Mouse (Mus musculus) heart, embryonic 10.5 days (tissue): ENCODE measurements at regions not wholly inside any gene's neighbourhood (a gene's known extent, or its start where the extent isn't known, plus 50 kb on each side); places are given as distances from the start of the nearest gene placed in this dataset.

Experiments used
- DNase-seq: peaks from one replicate; pipeline ENCODE4 v3.0.0-alpha.2; 2017; ENCODE audit warnings: low spot score
- H3K27ac ChIP-seq: fragments of 300-500 bp; sonication (generic); 2 replicates; pipeline ENCODE4 v1.5.1; 2016; ENCODE audit warnings: mild to moderate bottlenecking
- H3K27me3 ChIP-seq: fragments of 300-500 bp; sonication (generic); 2 replicates; pipeline ENCODE4 v1.6.1; 2016; ENCODE audit warnings: mild to moderate bottlenecking; ENCODE audit not compliant: poor library complexity, insufficient read depth, severe bottlenecking
- H3K36me3 ChIP-seq: fragments of 300-500 bp; sonication (generic); 2 replicates; pipeline ENCODE4 v1.6.1; 2016; ENCODE audit warnings: mild to moderate bottlenecking, moderate library complexity
- H3K4me1 ChIP-seq: fragments of 300-500 bp; sonication (generic); 2 replicates; pipeline ENCODE4 v1.6.1; 2016; ENCODE audit warnings: mild to moderate bottlenecking
- H3K4me3 ChIP-seq: fragments of 300-500 bp; sonication (generic); 2 replicates; pipeline ENCODE4 v1.5.1; 2016; ENCODE audit warnings: mild to moderate bottlenecking, moderate library complexity
- H3K9me3 ChIP-seq: fragments of 300-500 bp; sonication (generic); 2 replicates; pipeline ENCODE4 v1.6.1; 2016; ENCODE audit warnings: mild to moderate bottlenecking, moderate library complexity
- WGBS: fragments of 180-500 bp; shearing (Covaris S2); methylation state at CpG from one replicate; pipeline ENCODE4 v1.1.7; 2016; 5-methylcytosine and 5-hydroxymethylcytosine counted together

DNA sequence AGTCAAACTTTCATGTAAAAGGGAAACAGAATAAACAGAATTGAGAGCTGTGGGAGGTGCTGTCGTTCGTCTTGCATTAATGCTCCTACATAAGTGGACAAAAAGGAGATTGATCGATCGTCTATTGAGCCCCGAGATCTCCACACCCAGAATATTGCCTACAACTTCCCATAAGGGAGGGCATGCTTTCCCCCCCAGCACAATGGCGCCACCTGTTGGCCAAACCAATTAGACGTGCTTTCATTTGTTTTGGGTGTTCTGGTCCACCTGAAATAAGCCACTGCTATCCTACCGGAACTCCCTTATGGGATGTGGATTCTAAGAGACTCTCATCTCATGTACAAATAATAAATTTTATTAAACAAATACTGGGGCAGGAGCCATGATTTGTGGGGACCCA is 457.5 kb downstream of the Kcnj2 start:
- H3K4me1 ChIP-seq, result peaks cover 2% of the 10 kb centered on the region; the same call in 1 of the 2 replicates
- no peak overlapping the region for H3K27ac ChIP-seq
- H3K9me3 ChIP-seq, result no peaks in the 10 kb centered on the region
- 58% methylated on average over 8 of the region's 8 CpGs for WGBS
- H3K4me3 ChIP-seq, result no peak overlapping the region
- H3K36me3 ChIP-seq, result no peaks in the 10 kb centered on the region
- no peak for DNase-seq
- H3K27me3 ChIP-seq, result no peaks in the 10 kb centered on the region

DNA sequence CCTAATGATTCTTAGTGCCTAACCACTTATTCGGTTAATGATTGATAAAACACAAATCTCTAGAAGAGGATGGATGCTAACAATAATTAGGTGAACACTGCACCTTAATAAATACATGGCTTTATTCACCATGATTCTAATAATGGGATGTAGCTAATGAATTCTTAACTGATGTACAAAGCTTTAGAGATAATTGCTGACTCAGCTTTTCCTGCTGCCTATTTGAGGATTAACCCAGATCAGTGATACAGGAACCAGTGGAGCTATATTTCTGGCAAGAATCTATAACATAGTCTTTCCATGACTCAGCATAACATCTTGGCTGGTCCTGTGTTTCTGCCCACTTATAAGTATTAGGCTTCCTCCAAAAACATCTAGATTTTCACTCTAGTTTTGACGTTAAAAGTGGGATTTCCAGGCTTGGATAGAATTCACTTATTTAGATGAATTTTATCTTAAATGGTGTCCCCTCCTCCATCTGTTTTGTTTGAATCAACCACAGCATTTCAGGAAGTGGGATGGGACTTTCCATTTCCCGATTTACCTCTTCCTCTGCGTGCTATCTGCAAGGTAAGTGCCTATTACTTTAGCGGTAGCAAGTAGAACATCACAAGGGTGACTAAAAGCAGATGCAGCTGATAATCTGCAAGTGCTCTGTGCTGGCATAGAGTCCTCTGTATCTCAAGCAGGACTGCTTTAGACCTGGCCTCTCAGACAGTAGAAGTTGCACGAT is 460.2 kb downstream of the Kcnj2 start:
- Histone ChIP-seq H3K36me3 (no peaks in the 10 kb centered on the region), H3K4me1 (peaks cover 2% of the 10 kb centered on the region; the same call in 1 of the 2 replicates), H3K4me3 (no peak overlapping the region), H3K27me3 (no peaks in the 10 kb centered on the region), H3K9me3 (no peaks in the 10 kb centered on the region), H3K27ac (no peak overlapping the region)
- DNase-seq, result no peak
- 57% methylated on average over 6 of the region's 6 CpGs for WGBS

DNA sequence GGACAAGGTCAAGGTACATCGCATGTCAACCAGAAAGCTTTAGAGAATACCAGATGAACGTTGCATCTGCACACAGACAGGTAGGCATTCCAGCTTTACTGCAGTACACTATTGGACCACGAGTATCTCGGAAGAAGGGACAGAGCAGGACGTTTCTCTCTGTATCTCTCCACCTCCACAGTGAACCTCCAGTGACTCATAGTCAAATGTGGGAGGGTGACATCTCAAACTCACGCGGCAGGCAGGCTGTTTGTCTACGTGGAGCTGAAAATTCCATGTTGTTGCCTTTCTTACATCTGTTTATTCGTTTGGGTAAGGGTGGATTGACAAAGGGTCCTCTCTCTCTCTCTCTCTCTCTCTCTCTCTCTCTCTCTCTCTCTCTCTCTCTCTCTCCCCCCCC is 463.6 kb downstream of the Kcnj2 start:
- no peaks in the 10 kb centered on the region; the same call in 1 of the 2 replicates for H3K27me3 ChIP-seq
- H3K27ac ChIP-seq, result no peak overlapping the region
- no peaks in the 10 kb centered on the region for H3K36me3 ChIP-seq
- H3K9me3 ChIP-seq, result no peaks in the 10 kb centered on the region
- DNase-seq, result no peak
- no peak overlapping the region for H3K4me3 ChIP-seq
- 73% methylated on average over 9 of the region's 9 CpGs for WGBS
- H3K4me1 ChIP-seq, result peaks cover 2% of the 10 kb centered on the region; the same call in 1 of the 2 replicates

DNA sequence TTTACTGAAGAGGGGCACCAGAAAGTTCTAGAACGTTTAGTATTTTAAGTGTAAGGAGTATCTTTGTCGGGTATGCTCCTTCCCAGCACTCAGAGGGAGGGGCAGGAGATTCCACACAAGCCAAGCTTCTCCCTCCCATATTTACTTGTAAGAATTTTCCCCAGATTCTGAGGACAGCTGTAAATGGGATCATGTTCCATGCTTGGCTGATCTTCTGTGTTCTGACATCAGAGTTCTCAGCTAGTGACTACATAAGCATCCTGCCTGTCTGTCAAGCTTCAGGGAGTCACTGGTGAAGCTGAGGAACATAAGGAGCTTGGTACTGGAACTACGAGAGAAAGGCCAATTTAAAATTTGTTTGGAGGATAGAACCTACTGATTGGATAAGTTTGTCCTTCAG is 464.9 kb downstream of the Kcnj2 start:
- peaks cover 2% of the 10 kb centered on the region; the same call in 1 of the 2 replicates for H3K4me1 ChIP-seq
- no peaks in the 10 kb centered on the region for H3K9me3 ChIP-seq
- no peak overlapping the region for H3K4me3 ChIP-seq
- no peaks in the 10 kb centered on the region; the same call in 1 of the 2 replicates for H3K27me3 ChIP-seq
- DNase-seq, result no peak
- no peak overlapping the region for H3K27ac ChIP-seq
- no peaks in the 10 kb centered on the region for H3K36me3 ChIP-seq
- WGBS, result 75% methylated on average over 3 of the region's 3 CpGs

DNA sequence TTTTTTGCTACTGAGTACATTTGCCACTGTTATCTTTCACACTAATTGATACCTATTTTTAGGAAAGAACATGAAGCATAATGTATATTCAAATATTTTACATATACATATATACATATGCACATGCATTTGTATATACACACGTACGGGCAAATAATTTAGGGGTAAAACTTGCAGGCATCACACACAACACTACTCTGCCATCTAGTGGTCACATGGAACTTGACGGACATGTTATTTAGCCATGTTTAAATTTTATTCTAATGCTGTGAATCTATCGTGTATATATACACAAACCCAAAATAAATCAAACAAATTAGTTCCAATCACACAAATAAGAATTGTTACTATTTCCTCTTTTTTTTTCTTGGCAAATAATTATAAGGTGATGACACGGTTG is 466.5 kb downstream of the Kcnj2 start:
- DNase-seq, result no peak
- Histone ChIP-seq H3K4me3 (no peak overlapping the region), H3K27ac (no peak overlapping the region), H3K9me3 (no peaks in the 10 kb centered on the region), H3K27me3 (no peaks in the 10 kb centered on the region; the same call in 1 of the 2 replicates), H3K36me3 (no peaks in the 10 kb centered on the region), H3K4me1 (no peaks in the 10 kb centered on the region)
- 39% methylated on average over 5 of the region's 5 CpGs for WGBS

- H3K4me3 ChIP-seq, result no peak overlapping the region
- H3K36me3 ChIP-seq, result no peaks in the 10 kb centered on the region
These were observed 470.3 kb downstream of the Kcnj2 start for GRCm38 (mm10) chr11:111536040-111536836.

GRCm38 (mm10) chr11:111537654-111538053 is 471.7 kb downstream of the Kcnj2 start:
- Histone ChIP-seq H3K4me1 (no peaks in the 10 kb centered on the region), H3K4me3 (no peak overlapping the region), H3K9me3 (no peaks in the 10 kb centered on the region), H3K36me3 (no peaks in the 10 kb centered on the region), H3K27me3 (peaks cover 6% of the 10 kb centered on the region; the same call in 1 of the 2 replicates), H3K27ac (no peak overlapping the region)
- DNase-seq, result no peak
- WGBS, result 28% methylated on average over 3 of the region's 3 CpGs

More at GRCm38 (mm10) chr11:111536040-111536836, 470.3 kb downstream of the Kcnj2 start:
- no peak for DNase-seq
- Histone ChIP-seq H3K27me3 (peaks cover 6% of the 10 kb centered on the region; the same call in 1 of the 2 replicates), H3K27ac (no peak overlapping the region), H3K9me3 (no peaks in the 10 kb centered on the region), H3K4me1 (no peaks in the 10 kb centered on the region)
- WGBS, result 39% methylated on average over 17 of the region's 17 CpGs

DNA sequence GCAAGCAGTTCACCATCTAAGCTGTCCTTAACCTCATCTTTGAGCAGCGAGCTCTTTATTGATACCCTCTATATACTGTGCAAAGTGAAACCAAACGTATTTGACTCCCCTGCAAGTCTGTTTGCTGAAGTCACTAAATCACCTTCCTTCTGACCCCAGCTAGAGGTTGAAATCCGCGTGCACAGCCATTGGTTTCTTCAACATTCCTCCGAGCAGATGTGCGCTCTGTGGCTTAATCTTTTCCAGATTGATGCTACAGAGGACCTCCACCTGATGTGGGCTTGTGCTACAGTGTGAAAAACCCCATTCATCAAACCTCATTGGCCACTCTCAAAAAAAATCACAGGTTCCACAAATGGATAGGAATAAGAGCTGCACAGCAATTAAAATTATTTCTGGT is 474.0 kb downstream of the Kcnj2 start:
- Histone ChIP-seq H3K27ac (no peak overlapping the region), H3K4me3 (no peak overlapping the region), H3K27me3 (0 out of 2 replicates have a peak, but pooled peaks cover 6% of the 10 kb centered on the region), H3K36me3 (no peaks in the 10 kb centered on the region), H3K9me3 (no peaks in the 10 kb centered on the region), H3K4me1 (no peaks in the 10 kb centered on the region)
- WGBS, result 74% methylated on average over 6 of the region's 6 CpGs
- DNase-seq, result no peak

GRCm38 (mm10) chr11:111545291-111545690 is 479.3 kb downstream of the Kcnj2 start:
- Histone ChIP-seq H3K36me3 (no peaks in the 10 kb centered on the region), H3K4me3 (no peak overlapping the region), H3K4me1 (no peaks in the 10 kb centered on the region), H3K9me3 (no peaks in the 10 kb centered on the region), H3K27me3 (no peaks in the 10 kb centered on the region), H3K27ac (no peak overlapping the region)
- 83% methylated on average over 4 of the region's 4 CpGs for WGBS
- DNase-seq, result no peak

DNA sequence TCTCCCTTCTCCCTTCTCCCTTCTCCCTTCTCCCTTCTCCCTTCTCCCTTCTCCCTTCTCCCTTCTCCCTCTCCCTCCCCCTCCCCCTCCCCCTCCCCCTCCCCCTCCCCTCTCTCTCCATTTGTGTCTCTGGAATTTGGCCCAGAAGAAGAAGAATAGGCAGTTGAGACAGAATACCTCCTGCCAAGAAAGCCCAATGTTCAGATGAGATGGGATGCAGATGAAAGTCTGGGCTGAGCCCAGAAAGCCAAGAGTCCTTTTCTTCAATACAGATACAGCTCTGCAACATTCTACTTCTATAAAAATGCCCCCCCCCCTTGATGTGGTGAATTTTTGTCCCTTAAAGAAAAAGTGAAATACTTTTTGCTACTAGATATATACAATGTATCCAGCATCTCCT is 489.2 kb downstream of the Kcnj2 start:
- Histone ChIP-seq H3K27me3 (no peaks in the 10 kb centered on the region), H3K4me3 (no peak overlapping the region), H3K9me3 (no peaks in the 10 kb centered on the region), H3K27ac (no peak overlapping the region), H3K4me1 (no peaks in the 10 kb centered on the region), H3K36me3 (no peaks in the 10 kb centered on the region)
- DNase-seq, result no peak

GRCm38 (mm10) chr11:111555615-111556014 is 489.7 kb downstream of the Kcnj2 start:
- H3K4me1 ChIP-seq, result no peaks in the 10 kb centered on the region
- no peaks in the 10 kb centered on the region for H3K9me3 ChIP-seq
- H3K27me3 ChIP-seq, result no peaks in the 10 kb centered on the region
- DNase-seq, result no peak
- no peak overlapping the region for H3K27ac ChIP-seq
- no peak overlapping the region for H3K4me3 ChIP-seq
- WGBS, result 83% methylated on average over 6 of the region's 6 CpGs
- H3K36me3 ChIP-seq, result no peaks in the 10 kb centered on the region

DNA sequence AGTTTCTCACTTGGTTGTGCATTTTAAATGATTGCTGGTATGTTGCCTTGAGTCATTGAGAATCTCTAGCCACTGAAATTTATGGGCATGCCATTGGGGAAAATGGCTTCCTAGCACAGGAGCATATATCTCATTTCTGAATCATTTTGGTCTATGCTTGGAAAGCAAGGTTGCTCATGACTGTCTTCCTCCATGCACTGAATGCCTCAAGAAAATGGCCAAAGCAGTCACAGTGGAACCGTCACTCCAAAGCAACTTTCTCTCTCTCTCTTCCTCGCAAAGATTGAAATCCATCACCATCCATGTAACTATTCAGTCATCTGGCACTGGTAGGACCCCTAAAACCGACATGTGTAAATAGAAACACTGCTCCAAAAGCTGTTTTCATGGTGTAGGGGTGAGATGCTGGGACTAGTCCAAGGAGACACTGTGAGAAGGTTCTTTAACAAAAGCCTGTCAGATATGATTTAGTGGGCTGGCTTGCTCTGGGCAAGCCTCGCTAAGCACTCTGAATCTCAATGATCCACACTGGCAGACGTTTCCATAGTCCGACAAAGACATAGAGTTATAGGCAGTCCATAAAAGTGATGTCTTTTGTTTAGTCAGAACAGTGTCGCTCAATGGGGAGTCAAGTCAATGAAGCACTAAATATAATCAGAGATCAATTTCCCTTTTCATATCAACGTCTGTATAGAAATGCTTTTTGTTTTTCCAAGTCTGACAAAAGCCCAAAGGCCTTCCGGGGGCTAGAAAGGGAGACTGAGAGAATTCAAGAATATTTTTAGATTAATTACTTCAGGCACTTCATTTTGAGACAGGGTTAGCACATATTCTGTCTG is 492.6 kb downstream of the Kcnj2 start:
- H3K4me3 ChIP-seq, result no peak overlapping the region
- H3K27ac ChIP-seq, result no peak overlapping the region
- H3K9me3 ChIP-seq, result no peaks in the 10 kb centered on the region
- H3K36me3 ChIP-seq, result no peaks in the 10 kb centered on the region
- no peak for DNase-seq
- WGBS, result 81% methylated on average over 9 of the region's 9 CpGs
- H3K4me1 ChIP-seq, result no peaks in the 10 kb centered on the region
- no peaks in the 10 kb centered on the region for H3K27me3 ChIP-seq
